Mouse (Mus musculus): ENCODE results near the gene Atrip.

GRCm38 (mm10) chr9:109097291-109097690 lies 23.4 kb upstream of the Atrip start:
- TF ChIP-seq CTCF (IDR thresholded peaks at IDR 0.05; ENCODE audit: insufficient read depth, low read depth, low read length) (no peak), POLR2A (IDR thresholded peaks at IDR 0.05; ENCODE audit: insufficient read depth, low read depth, low read length) (no peak)
